In the genomic region with DNA sequence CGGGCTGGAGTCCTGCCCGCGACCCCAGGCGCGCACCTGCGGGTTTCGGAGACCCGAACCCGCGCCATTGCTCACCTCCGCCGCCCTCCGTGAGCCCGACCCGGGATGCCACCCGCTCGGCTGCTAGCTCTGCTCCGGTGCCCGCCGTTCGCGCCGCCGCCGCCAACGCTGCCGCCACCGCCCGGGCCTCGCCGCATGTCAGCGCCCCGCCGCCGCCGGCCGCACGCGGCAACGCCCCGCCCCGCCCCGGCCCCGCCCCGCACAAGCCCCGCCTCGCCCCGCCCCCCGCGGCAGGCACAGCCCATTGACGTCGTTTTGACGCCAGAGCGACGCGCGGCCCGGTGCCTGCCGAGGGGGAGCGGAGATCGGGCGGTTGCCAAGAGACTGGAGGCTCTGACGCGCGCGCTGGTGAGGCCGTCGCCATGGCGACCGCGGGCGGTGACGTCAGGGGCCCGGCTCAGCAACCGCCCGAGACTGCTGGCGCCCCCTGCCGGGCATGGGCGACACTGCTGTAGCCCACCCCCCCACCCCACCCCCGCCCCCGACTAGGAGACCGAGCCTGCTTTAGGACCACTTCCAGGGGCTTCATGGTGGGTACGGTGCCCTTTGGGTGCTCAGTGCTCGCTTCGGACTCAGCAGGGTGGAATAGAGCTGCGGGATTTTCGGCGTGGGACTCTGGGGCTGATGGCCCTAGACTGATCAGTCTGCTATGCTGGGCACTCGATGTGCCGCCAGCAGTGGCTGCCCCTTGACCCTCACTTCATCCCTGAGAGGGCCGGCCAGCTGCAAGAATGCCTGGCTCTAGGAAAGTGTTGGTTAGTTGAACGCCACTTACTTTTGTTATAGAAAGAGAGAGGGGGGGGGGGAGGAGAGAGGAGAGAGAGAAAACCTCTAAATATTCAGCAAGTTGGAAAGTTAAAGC, we compare ENCODE assay signal across 8 mouse cellular contexts. TPM values are rescaled to one million over a fixed set of nuclear protein-coding genes. Genes with fewer than 3 reads are reported as not detected.
A peak's percentile ranks its signal among the peaks of the same experiment; 100 is the strongest.
DNase-seq lines count a peak whose midpoint lies in the region; ATAC-seq lines count a peak whose summit lies in the region.

A gene (minus strand): TSS at position 208 of the 922 bp plus-strand sequence.

- peak; percentile 95 for DNase-seq in R1 (ENCODE audit: low read depth, low spot score)
- peak; percentile 94 to 99 for DNase-seq in cerebellum, postnatal 25 days
- DNase-seq in frontal cortex, postnatal 36 days (ENCODE audit: low spot score in 2 of 2): peak; percentile 94 to 98
- peak; percentile 98 to 99 for DNase-seq in left cerebral cortex, adult 18-20 months (ENCODE audit: low spot score in 2 of 2)
- peak; percentile 99 for DNase-seq in right cerebral cortex, adult 18-20 months
- peak; percentile 98 for DNase-seq in urinary bladder, postnatal 10 days (ENCODE audit: low spot score)

- no peaks in the 10 kb centered on the region for H3K9me3 ChIP-seq in hindbrain, embryonic 15.5 days

- peak within 1 kb of the TSS; percentile 68 for H3K4me2 ChIP-seq in hindbrain, embryonic 15.5 days

- peaks cover 39% of the 10 kb centered on the region for H3K79me2 ChIP-seq in macrophage (ENCODE audit: inconsistent target)

- peak within 1 kb of the TSS; percentile 93 for H3K9ac ChIP-seq in hindbrain, embryonic 15.5 days

- peak within 1 kb of the TSS; percentile 89 for H3K27ac ChIP-seq in hindbrain, embryonic 15.5 days (replicated peaks)
- no peak within 1 kb of the TSS for H3K27ac ChIP-seq in macrophage

- peak; percentile 94 for ATAC-seq in hindbrain, embryonic 15.5 days (ENCODE audit: low FRiP score, low read depth)

- peaks cover 3% of the 10 kb centered on the region; the same call in 1 of the 2 replicates for H3K36me3 ChIP-seq in hindbrain, embryonic 15.5 days
- H3K36me3 ChIP-seq in macrophage (ENCODE audit: inconsistent target): peaks cover 6% of the 10 kb centered on the region; the same call in 1 of the 2 replicates

- no peaks in the 10 kb centered on the region for H3K27me3 ChIP-seq in hindbrain, embryonic 15.5 days

- H3K4me3 ChIP-seq in hindbrain, embryonic 15.5 days: peak within 1 kb of the TSS; percentile 97
- H3K4me3 ChIP-seq in macrophage (ENCODE audit: inconsistent target): peak within 1 kb of the TSS; percentile 48

- under 1% methylated on average over 48 of the region's 92 CpGs for WGBS in hindbrain, embryonic 15.5 days
- 1% methylated on average over 72 of the region's 92 CpGs for WGBS in macrophage (ENCODE audit: missing documents)

- peaks cover 40% of the 10 kb centered on the region for H3K4me1 ChIP-seq in hindbrain, embryonic 15.5 days (replicated peaks)

RNA-seq across cellular contexts. Expression of the gene that starts here (rescaled TPM):
- polyA plus RNA-seq in hindbrain, embryonic 15.5 days (2015; fragmentation: Nextera tagmentation; extraction: Ambion mirVana): 20.3 and 20.9 TPM in 2 replicates
- 10 to 100 TPM; 28.3 to 37.8 TPM for total RNA-seq in left cerebral cortex, adult 18-20 months (2021)
- total RNA-seq in macrophage (2018; cell fraction: chromatin; rRNA removed): 10 to 100 TPM in 24 of 26 experiments, 1 to 10 TPM in 2; 2.6 to 74.2 (median 27.9) TPM
- 10 to 100 TPM in 20 of 26 experiments, 1 to 10 TPM in 6; 1.9 to 28.3 (median 15.6) TPM for total RNA-seq in macrophage (2018; cell fraction: cytosol; rRNA removed)
- 10 to 100 TPM in 20 of 26 experiments, 1 to 10 TPM in 6; 4.1 to 41.4 (median 13.5) TPM for total RNA-seq in macrophage (2018; cell fraction: nucleus; rRNA removed)
- 6.1 to 8.6 TPM (median 7.3 TPM) in 3 replicates for polyA plus RNA-seq in macrophage (2018)
